In the genomic region with DNA sequence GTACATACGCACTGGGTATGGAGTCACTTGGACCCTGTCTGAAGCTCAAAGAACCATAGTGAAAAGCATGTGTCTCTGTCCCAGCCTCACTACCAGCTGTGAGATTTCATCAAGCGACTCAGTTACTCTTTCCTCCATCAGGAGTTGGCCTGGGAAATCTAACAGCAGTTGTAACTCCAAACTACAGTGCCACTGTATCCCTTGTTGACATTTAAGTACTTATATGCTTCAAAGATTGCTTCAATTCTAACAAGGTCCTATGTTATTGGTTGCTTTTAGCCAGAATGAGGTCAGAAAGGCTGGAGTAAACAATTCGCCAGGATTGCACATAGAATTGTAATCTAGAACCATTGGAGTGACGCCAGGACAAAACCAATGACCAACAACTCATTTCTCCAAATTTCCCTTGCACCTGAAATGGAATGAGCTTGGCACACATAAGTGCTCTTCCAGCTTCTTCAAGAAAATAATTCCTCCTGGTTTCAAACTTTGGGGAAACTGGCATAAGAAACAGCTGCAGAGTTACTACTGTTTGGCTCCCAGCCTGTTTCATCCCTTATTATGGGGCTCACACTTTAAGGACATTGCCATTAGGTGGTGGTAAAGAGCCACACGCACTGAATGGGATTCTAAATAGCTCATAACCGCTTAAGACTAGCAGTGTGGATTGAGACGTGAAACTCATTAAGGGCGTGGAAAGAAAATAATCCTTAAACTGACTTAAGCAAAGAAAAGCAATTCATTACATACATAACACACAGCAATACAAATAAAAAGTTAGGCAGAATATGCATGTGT, we compare ENCODE assay signal across 10 mouse cellular contexts. TPM values are rescaled to one million over a fixed set of nuclear protein-coding genes. Genes with fewer than 3 reads are reported as not detected.
DNase-seq lines count a peak whose midpoint lies in the region; ATAC-seq and TF ChIP-seq lines count a peak whose summit lies in the region.
"Had no signal": no experiment of that assay in that cellular context is flagged by ENCODE, and none has a peak within 500 bp of the region (broad histone marks: within the 10 kb centered on the region; RNA-seq: fewer than 3 reads in every experiment).

No protein-coding gene starts in this region.

- H3K4me3 ChIP-seq in heart, adult 2 months = no peak overlapping the region
- H3K4me3 ChIP-seq in kidney, postnatal 0 days (replicated peaks; ENCODE audit: low read depth, low read length) = no peak overlapping the region
- H3K4me3 ChIP-seq in neural tube, embryonic 15.5 days (replicated peaks) = no peak overlapping the region
- H3K4me3 ChIP-seq: erythroblast, embryonic 14.5 days; megakaryocyte, embryonic 14.5 days had no signal

- peak; percentile 73 for TF ChIP-seq CTCF in heart, adult 2 months (IDR thresholded peaks at IDR 0.05)
- TF ChIP-seq CTCF in kidney, postnatal 0 days (IDR thresholded peaks at IDR 0.05; ENCODE audit: low read depth) = peak; percentile 74

- DNase-seq in heart, adult 2 months = no peak
- no peak for DNase-seq in heart, adult 11 months
- peak; percentile 10 for DNase-seq in ovary, postnatal 14 days (ENCODE audit: low spot score)
- DNase-seq in ovary, adult 18-20 months (ENCODE audit: low spot score) = no peak
- peak; percentile 67 for DNase-seq in kidney, postnatal 0 days (ENCODE audit: low spot score)
- DNase-seq in natural killer cell, adult 2 months (ENCODE audit: low spot score in 2 of 2) = no peak
- no peak for DNase-seq in layer of hippocampus, postnatal 10 days (ENCODE audit: low spot score in 2 of 2)

- H3K4me1 ChIP-seq in heart, adult 2 months (ENCODE audit: control insufficient read depth, insufficient read depth, low read length) = no peaks in the 10 kb centered on the region
- H3K4me1 ChIP-seq in kidney, postnatal 0 days (replicated peaks; ENCODE audit: insufficient read depth, low read length) = no peaks in the 10 kb centered on the region
- H3K4me1 ChIP-seq in neural tube, embryonic 15.5 days = no peaks in the 10 kb centered on the region; the same call in 1 of the 2 replicates
- H3K4me1 ChIP-seq: megakaryocyte, embryonic 14.5 days had no signal

- no peaks in the 10 kb centered on the region for H3K9me3 ChIP-seq in kidney, postnatal 0 days (replicated peaks; ENCODE audit: low read length)
- no peaks in the 10 kb centered on the region for H3K9me3 ChIP-seq in neural tube, embryonic 15.5 days (replicated peaks)
- H3K9me3 ChIP-seq: megakaryocyte, embryonic 14.5 days had no signal

- no peak for TF ChIP-seq EP300 in heart, adult 2 months (IDR thresholded peaks at IDR 0.05; ENCODE audit: insufficient read depth, low read depth, low read length)

- TF ChIP-seq POLR2A in heart, adult 2 months (IDR thresholded peaks at IDR 0.05; ENCODE audit: insufficient read depth, low read depth, low read length) = no peak

- H3K36me3 ChIP-seq in heart, adult 2 months (ENCODE audit: control insufficient read depth, insufficient read depth, low read length) = no peaks in the 10 kb centered on the region
- no peaks in the 10 kb centered on the region for H3K36me3 ChIP-seq in kidney, postnatal 0 days (ENCODE audit: insufficient read depth, low read length)
- no peaks in the 10 kb centered on the region for H3K36me3 ChIP-seq in neural tube, embryonic 15.5 days

- H3K9ac ChIP-seq in heart, adult 2 months (ENCODE audit: low read depth, low read length) = no peak overlapping the region
- no peak overlapping the region for H3K9ac ChIP-seq in kidney, postnatal 0 days (ENCODE audit: low read depth, low read length)
- H3K9ac ChIP-seq in neural tube, embryonic 15.5 days (replicated peaks) = no peak overlapping the region

- ATAC-seq in kidney, postnatal 0 days (replicated peaks; ENCODE audit: low FRiP score, low read depth) = no peak
- no peak for ATAC-seq in neural tube, embryonic 15.5 days (ENCODE audit: low FRiP score)

- no peaks in the 10 kb centered on the region for H3K27me3 ChIP-seq in heart, adult 2 months (ENCODE audit: control insufficient read depth, insufficient read depth, low read length)
- no peaks in the 10 kb centered on the region for H3K27me3 ChIP-seq in kidney, postnatal 0 days (ENCODE audit: insufficient read depth, low read length)
- 0 out of 2 replicates have a peak, but pooled peaks cover 3% of the 10 kb centered on the region for H3K27me3 ChIP-seq in neural tube, embryonic 15.5 days (replicated peaks)

- no peak overlapping the region for H3K4me2 ChIP-seq in kidney, postnatal 0 days (ENCODE audit: low read length)
- H3K4me2 ChIP-seq in neural tube, embryonic 15.5 days = no peak overlapping the region

- H3K79me2 ChIP-seq in heart, adult 2 months (replicated peaks; ENCODE audit: control insufficient read depth, insufficient read depth, low read length) = no peaks in the 10 kb centered on the region

- WGBS in heart, adult 2 months = 48% methylated on average over 8 of the region's 8 CpGs
- WGBS in kidney, postnatal 0 days = 56% methylated on average over 8 of the region's 8 CpGs
- 59% methylated on average over 8 of the region's 8 CpGs for WGBS in neural tube, embryonic 15.5 days

- intact Hi-C loops in heart, adult 2 months (cut with DNase I) = loop anchor here (2.0 kb wide), 1 partner anchor 159 kb away; no protein-coding TSS in a partner anchor

- H3K27ac ChIP-seq in heart, adult 2 months = no peak overlapping the region
- H3K27ac ChIP-seq in kidney, postnatal 0 days = no peak overlapping the region
- H3K27ac ChIP-seq in neural tube, embryonic 15.5 days (replicated peaks) = no peak overlapping the region

RNA-seq across cellular contexts. Expression of a gene that starts 13.8 kb away (rescaled TPM):
- total RNA-seq in heart, adult 2 months (2021) = not detected
- 0.08 TPM in 1 of 2 replicates, not detected in the other for polyA plus RNA-seq in heart, adult 2 months (2012; rRNA removed)
- polyA plus RNA-seq in kidney, postnatal 0 days (2015; fragmentation: Nextera tagmentation; extraction: Ambion mirVana) = 19.3 and 24.0 TPM in 2 replicates
- 25.3 and 28.9 TPM in 2 replicates for polyA plus RNA-seq in neural tube, embryonic 15.5 days (2015; fragmentation: Nextera tagmentation; extraction: Ambion mirVana)
- 10 to 100 TPM; 26.3 to 26.9 TPM for total RNA-seq in layer of hippocampus, postnatal 10 days (2021)
- polyA plus RNA-seq: erythroblast, embryonic 14.5 days had no signal

Comparison
In these comparisons a context has a peak if more than half of its experiments do, and no peak if none do; other contexts are left out.
1. DNase-seq: peak in ovary, postnatal 14 days (single experiment) and kidney, postnatal 0 days (single experiment); none in heart, adult 2 months (0 of 2), heart, adult 11 months (single experiment), ovary, adult 18-20 months (single experiment), natural killer cell, adult 2 months (0 of 2) and layer of hippocampus, postnatal 10 days (0 of 2).
2. RNA of a gene that starts 13.8 kb away (polyA plus RNA-seq): 25.3 to 28.9 TPM in neural tube, embryonic 15.5 days and 19.3 to 24.0 TPM in kidney, postnatal 0 days; 0.08 TPM in heart, adult 2 months; every median in the first group is over 10 times any median in the second.